Mouse (Mus musculus) T-helper 17 cell (primary cell): ENCODE measurements at regions not wholly inside any gene's neighbourhood (a gene's known extent, or its start where the extent isn't known, plus 50 kb on each side); places are given as distances from the start of the nearest gene placed in this dataset.

ENCODE experiments used
- in situ Hi-C, 2 experiments: fragments of 300-600 bp; cut with MboI, MseI; formaldehyde crosslinking; loops; 1 replicate in 1 of 2; 2 replicates in 1 of 2; pipeline ENCODE4 v1.15.1; 2025; ENCODE audit warnings: high pct_unique_total_duplicates in 2 of 2

- in situ Hi-C loops: loop anchor here in 1 of 2 experiments (5.0 to 25.0 kb wide), 2 partner anchors 53 to 513 kb away; no protein-coding TSS in a partner anchor
Observed at GRCm38 (mm10) chr15:11774717-11775116, 132.4 kb downstream of the Npr3 start.

DNA sequence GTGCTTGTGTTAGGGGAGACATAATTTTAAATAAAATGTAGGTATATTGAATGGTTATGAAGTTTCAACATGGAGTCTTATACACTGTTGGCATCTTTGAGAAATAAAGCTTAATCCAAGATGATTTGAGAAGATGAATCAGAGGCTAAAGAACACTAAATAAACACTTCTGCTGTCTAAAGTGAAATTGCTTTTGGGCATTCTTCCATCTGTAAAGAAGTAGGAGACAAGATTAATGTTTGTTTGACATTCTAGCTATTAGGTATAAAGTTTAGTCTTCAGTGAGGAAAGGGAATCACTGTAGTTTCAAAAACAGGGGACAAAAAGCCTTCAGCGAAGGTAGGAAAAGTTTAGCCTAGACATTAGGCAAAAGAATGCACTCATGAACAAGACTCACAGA, 136.5 kb downstream of the Npr3 start:
- in situ Hi-C loops: loop anchor here in 1 of 2 experiments (5.0 kb wide), 1 partner anchor 57 kb away; no protein-coding TSS in a partner anchor

- in situ Hi-C loops: no loop called here
Observed at GRCm38 (mm10) chr15:11757963-11758362, 149.1 kb downstream of the Npr3 start.

DNA sequence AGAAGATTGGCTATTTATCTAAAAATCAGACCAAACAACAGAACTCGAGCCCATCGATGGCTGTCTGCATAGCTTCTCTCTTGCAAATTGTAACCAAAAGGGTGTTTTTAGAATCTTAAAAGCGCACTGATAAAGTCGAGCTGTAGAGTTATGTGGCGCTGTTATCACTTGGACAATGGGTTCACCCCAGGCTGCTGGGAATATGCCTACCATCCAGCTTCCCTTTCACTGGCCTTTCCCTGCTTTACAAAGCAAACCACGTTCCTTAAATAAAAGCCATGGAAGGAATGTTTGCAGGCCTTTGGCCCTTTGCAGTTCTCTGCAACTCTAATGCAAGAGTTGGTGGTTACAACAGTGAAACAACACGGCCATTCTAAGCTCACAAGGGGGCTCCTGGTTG, 150.3 kb downstream of the Npr3 start:
- in situ Hi-C loops: no loop called here

GRCm38 (mm10) chr15:11753216-11753615, 153.9 kb downstream of the Npr3 start:
- in situ Hi-C loops: no loop called here

DNA sequence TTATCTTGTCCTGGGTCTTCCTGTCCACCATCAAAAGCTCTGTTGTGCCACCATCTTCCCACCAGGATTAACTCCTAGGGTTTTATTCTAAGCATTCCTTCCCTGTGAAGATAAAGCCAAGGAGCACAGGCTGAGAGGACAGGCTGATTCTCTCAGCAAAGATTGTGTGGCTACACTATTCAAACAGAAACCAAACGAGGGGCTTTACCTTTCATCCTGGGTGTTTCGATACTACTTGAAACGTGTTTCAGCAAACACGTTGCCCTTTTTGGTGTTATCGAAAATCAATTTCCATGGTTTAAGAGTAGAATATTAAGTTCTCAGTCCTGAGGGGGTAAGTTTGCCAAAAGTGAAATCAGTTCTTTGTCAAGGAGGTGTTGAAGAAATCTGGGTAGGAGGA, 156.2 kb downstream of the Npr3 start:
- in situ Hi-C loops: no loop called here

GRCm38 (mm10) chr15:11749509-11749908, 157.6 kb downstream of the Npr3 start:
- in situ Hi-C loops: no loop called here

DNA sequence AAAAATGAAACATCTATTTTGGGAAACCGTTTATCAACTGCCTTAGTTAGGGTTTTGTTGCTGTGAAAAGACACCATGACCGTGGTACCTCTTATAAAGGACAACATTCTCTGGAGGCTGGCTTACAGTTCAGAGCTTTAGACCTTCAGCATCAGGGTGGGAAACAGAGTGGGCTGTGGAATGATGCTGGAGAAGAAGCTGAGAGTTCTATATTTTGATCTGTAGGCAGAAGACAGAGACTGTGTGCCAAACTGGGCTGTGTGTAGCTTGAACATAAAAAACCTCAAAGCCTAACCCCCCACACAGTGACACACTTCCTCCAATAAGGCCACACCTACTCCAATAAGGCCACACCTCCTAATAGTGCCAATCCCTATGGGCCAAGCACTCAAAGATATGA, 158.8 kb downstream of the Npr3 start:
- in situ Hi-C loops: no loop called here

DNA sequence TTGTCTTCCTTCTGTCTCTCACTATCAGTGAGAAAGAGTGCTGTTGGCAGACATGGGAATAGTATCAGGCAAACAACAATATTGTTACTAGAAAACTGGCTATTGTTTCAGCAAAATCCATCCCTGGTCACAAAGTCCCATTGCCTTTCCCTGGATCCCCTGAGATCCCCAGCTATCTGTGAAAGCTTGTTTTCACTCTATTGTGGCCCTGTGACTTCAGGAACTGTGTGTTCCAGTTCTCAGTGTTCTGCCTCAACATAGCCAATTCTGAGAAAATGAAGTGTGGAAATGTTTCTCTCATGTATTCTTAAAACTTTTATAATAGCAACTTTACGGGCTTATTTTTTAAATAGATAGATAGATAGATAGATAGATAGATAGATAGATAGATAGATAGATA, 160.3 kb downstream of the Npr3 start:
- in situ Hi-C loops: no loop called here

DNA sequence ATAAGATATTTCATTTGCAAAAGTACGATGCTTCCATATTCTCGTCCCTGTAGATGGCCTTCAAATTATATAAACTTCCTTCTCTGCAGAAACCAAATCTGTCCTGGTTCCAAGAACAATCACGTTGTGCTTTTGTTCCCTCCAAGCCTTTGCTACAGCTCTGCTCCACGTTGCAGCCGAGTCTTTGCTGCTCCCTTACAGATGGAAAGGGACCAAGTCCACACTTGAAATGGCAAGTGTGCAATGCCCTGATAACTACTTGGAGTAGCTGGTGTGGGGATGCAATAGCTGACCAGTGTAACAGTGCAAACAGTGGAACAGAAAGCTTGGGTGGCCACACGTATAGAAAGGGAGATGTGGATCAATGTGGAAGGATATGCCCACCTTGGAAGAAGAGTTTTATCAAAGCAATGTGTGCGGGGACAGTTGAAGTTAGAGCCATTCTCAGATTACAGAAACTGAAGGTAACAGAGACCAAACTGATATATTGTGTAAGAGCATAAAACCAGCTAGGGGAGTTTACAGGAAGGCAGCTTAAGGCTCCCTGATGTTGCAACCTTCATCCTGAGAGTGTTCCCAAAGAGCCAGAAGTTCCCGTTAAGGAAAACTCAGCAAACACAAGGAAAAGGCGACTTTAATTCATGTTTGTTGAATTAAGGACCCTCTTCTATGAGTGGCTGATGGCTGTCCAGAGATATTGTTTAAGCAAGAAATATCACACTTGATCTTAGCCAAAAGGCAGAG, 161.3 kb downstream of the Npr3 start:
- in situ Hi-C loops: no loop called here

- in situ Hi-C loops: no loop called here
Observed at GRCm38 (mm10) chr15:11744903-11745302, 162.2 kb downstream of the Npr3 start.

DNA sequence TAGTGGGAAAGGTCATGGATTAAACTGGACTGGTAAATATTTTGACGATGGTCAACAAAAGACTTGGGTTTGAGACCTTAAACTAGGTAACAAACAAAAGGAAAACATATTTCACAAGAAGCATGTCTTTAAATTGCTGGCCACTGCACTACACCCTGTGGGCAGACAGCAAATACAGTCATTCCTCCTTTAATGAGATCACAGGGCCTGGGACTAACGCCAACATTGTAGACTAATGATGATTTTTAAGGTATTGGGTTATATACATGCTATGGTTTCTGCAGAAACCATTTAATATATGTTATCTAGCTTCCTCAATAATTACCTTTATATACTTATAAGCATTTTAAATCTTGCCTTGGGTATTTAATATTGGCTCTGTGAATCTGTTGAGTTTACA, 162.8 kb downstream of the Npr3 start:
- in situ Hi-C loops: no loop called here

DNA sequence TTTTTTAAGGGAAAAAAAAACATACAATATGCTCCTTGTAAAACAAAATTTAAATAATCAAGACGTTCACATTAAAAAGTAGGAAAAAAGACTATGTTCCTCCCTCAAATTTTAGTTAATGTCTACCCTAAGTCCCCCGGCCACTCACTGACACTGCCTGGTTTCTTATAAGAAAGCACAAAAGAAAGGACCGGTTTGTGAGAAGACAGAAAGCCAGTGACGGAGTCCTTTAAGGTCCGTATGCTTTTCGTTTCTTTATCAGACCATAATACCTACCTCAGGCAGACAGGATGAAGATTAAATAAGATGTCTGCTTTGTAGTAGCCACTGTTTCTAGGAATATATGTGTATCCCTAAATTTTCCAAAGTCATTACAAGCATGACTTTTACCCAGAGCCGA, 164.3 kb downstream of the Npr3 start:
- in situ Hi-C loops: no loop called here

GRCm38 (mm10) chr15:11742346-11742729, 164.7 kb downstream of the Npr3 start:
- in situ Hi-C loops: no loop called here

- in situ Hi-C loops: no loop called here
Observed at GRCm38 (mm10) chr15:11741598-11742345, 165.3 kb downstream of the Npr3 start.

DNA sequence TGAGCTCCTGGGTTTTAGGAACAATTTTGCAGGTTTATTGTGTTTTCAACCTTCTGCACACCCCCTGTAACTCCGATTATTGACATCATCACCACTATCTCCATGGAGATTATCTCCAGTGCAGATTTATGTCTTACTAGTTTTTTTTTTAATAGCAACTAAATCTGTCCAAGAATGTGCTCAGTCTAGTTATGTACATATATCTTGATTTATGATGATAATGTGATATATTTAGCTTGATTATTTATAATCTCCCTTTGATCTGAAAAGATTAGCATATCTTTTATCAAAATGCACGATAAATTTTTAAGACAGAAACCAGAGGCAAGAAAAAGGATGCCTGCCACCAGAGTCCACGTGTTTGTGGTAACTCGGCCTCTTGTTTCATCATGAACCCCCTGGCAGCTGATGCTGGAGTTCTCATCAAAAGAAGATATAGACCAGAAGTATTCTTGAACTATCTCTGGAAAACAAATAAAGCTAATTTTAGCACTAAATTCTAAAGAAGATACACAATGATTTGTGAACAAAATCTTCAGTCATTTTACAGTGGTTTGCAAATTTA, 169.6 kb downstream of the Npr3 start:
- in situ Hi-C loops: no loop called here

DNA sequence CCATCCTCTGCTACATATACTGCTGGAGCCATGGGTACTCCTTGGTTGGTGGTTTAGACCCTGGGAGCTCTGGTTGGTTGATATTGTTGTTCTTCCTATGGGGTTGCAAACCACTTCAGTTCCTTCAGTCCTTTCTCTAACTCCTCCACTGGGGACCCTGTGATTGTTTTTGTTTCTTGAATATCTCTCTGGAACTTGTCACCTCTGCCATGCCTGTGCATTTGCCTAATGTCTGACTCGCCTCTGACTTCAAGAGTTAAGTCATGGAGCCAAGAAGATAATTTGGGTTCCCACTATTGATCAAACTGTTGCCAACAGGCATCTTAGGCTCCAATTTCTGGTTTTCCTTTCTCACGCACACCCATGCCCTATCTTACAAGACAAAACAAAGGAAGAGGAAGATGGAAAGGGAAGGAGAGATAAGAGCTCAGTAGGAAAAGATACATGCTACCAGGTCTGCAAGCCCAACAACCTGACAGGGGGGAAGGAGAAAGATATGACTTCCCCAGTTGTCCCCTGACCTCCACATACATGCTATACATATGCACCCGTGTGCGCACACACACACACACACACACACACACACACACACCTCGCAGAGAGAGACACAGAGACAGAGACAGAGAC, 172.3 kb downstream of the Npr3 start:
- in situ Hi-C loops: no loop called here

GRCm38 (mm10) chr15:11729381-11729780, 177.7 kb downstream of the Npr3 start:
- in situ Hi-C loops: no loop called here

DNA sequence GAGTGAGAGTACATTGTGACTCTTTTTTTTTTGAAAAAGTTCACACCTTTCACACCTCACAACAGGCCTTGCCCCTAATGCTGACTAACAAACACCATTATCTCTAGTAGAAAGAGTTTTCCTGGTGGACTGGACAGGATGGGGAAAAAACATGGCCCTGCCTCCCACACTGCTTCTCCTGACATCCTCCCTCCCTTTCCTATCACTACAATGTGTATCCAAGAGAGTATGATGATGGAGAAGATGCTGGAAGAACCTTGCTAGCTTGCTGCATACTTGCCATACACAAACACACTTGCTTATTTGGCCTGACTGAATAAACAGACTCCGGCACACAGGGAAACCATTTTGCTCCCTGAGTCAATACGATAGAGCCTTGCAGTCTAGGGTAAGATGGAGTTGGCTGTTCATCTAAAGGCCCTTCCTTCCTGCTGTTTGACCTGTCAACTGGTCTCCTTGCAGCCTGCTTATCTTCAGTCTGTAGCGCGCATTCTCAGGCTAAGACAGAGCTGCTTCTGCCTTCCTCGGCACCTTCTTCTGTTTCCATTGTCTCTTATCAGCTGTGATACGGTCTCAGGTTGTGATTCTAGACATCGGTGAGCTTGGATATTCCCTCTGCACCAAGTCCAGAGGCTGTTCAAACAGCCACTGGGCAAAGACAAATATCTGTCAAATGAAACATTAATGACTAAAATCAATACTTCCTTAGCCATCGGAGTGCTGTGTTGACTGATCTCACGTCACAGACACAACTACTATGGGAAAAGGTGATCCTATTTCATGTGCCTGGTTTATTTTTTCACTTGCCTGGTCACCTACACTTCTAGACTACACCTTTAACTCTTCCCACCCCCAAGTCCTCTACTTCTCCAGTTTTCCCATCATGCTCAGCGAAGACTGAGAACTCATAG, 181.2 kb downstream of the Npr3 start:
- in situ Hi-C loops: no loop called here

GRCm38 (mm10) chr15:11720645-11721044, 186.4 kb downstream of the Npr3 start:
- in situ Hi-C loops: no loop called here

GRCm38 (mm10) chr15:11716168-11716842, 190.8 kb downstream of the Npr3 start:
- in situ Hi-C loops: no loop called here
